Mouse (Mus musculus): ENCODE measurements around the gene Fam71f2. TPM values are rescaled to one million over a fixed set of nuclear protein-coding genes. Genes with fewer than 3 reads are reported as not detected.

Fam71f2 gene
- polyA plus RNA-seq (2014; fragmentation: Nextera tagmentation; extraction: Ambion mirVana), result 0.47 and 0.58 TPM in 2 replicates

GRCm38 (mm10) chr6:29279293-29279692 lies at the start of gene Fam71f2:
Fam71f2 (plus strand) TSS chr6:29279593.
- no peaks in the 10 kb centered on the region for H3K27me3 ChIP-seq (replicated peaks; ENCODE audit: control insufficient read depth, insufficient read depth, low read length)
- no peak within 1 kb of the TSS for H3K4me2 ChIP-seq
- no peaks in the 10 kb centered on the region for H3K9me3 ChIP-seq (ENCODE audit: control insufficient read depth, low read length)
- H3K4me3 ChIP-seq (ENCODE audit: low read depth, low read length), result no peak within 1 kb of the TSS
- H3K4me1 ChIP-seq (replicated peaks; ENCODE audit: control insufficient read depth, insufficient read depth, low read length), result peaks cover 4% of the 10 kb centered on the region; the same call in 1 of the 2 replicates
- peak within 1 kb of the TSS; percentile 38; the same call in 1 of the 2 replicates for H3K27ac ChIP-seq (ENCODE audit: low read depth, low read length)
- H3K36me3 ChIP-seq (ENCODE audit: control insufficient read depth, insufficient read depth, low read length), result 0 out of 2 replicates have a peak, but pooled peaks cover 6% of the 10 kb centered on the region
- ATAC-seq (replicated peaks; ENCODE audit: low FRiP score) (no peak), DNase-seq (ENCODE audit: low spot score) (no peak)
- peak within 1 kb of the TSS; percentile 25; the same call in 1 of the 2 replicates for H3K9ac ChIP-seq (ENCODE audit: low read depth, low read length)
- WGBS, result 85% methylated on average over 8 of the region's 8 CpGs

- no peaks in the 10 kb centered on the region for H3K9me3 ChIP-seq (ENCODE audit: control insufficient read depth, low read length)
- no peaks in the 10 kb centered on the region for H3K36me3 ChIP-seq (ENCODE audit: control insufficient read depth, insufficient read depth, low read length)
- H3K27me3 ChIP-seq (replicated peaks; ENCODE audit: control insufficient read depth, insufficient read depth, low read length), result no peaks in the 10 kb centered on the region
- no peak overlapping the region for H3K9ac ChIP-seq (ENCODE audit: low read depth, low read length)
- 0 out of 2 replicates have a peak, but pooled peaks cover 6% of the 10 kb centered on the region for H3K4me1 ChIP-seq (replicated peaks; ENCODE audit: control insufficient read depth, insufficient read depth, low read length)
- no peak overlapping the region for H3K4me2 ChIP-seq
- 71% methylated on average over 6 of the region's 6 CpGs for WGBS
- H3K4me3 ChIP-seq (ENCODE audit: low read depth, low read length), result no peak overlapping the region
- H3K27ac ChIP-seq (ENCODE audit: low read depth, low read length), result no peak overlapping the region
- no peak for DNase-seq (ENCODE audit: low spot score)
- no peak for ATAC-seq (replicated peaks; ENCODE audit: low FRiP score)
These were observed 49.0 kb upstream of the Fam71f2 start for GRCm38 (mm10) chr6:29230386-29230785.

- H3K9ac ChIP-seq (ENCODE audit: low read depth, low read length), result no peak overlapping the region
- no peak overlapping the region for H3K27ac ChIP-seq (ENCODE audit: low read depth, low read length)
- ATAC-seq (replicated peaks; ENCODE audit: low FRiP score), result no peak
- no peaks in the 10 kb centered on the region for H3K27me3 ChIP-seq (replicated peaks; ENCODE audit: control insufficient read depth, insufficient read depth, low read length)
- H3K4me2 ChIP-seq, result no peak overlapping the region
- 0 out of 2 replicates have a peak, but pooled peaks cover 6% of the 10 kb centered on the region for H3K4me1 ChIP-seq (replicated peaks; ENCODE audit: control insufficient read depth, insufficient read depth, low read length)
- H3K36me3 ChIP-seq (ENCODE audit: control insufficient read depth, insufficient read depth, low read length), result no peaks in the 10 kb centered on the region
- H3K4me3 ChIP-seq (ENCODE audit: low read depth, low read length), result no peak overlapping the region
- no peaks in the 10 kb centered on the region for H3K9me3 ChIP-seq (ENCODE audit: control insufficient read depth, low read length)
- WGBS, result 70% methylated on average over 3 of the region's 3 CpGs
- DNase-seq (ENCODE audit: low spot score), result no peak
These were observed 47.6 kb upstream of the Fam71f2 start for GRCm38 (mm10) chr6:29231799-29232198.

- Histone ChIP-seq H3K27me3 (replicated peaks; ENCODE audit: control insufficient read depth, insufficient read depth, low read length) (no peaks in the 10 kb centered on the region), H3K27ac (ENCODE audit: low read depth, low read length) (no peak overlapping the region), H3K36me3 (ENCODE audit: control insufficient read depth, insufficient read depth, low read length) (no peaks in the 10 kb centered on the region), H3K9ac (ENCODE audit: low read depth, low read length) (no peak overlapping the region), H3K4me2 (no peak overlapping the region), H3K4me1 (replicated peaks; ENCODE audit: control insufficient read depth, insufficient read depth, low read length) (0 out of 2 replicates have a peak, but pooled peaks cover 6% of the 10 kb centered on the region), H3K9me3 (ENCODE audit: control insufficient read depth, low read length) (no peaks in the 10 kb centered on the region), H3K4me3 (ENCODE audit: low read depth, low read length) (no peak overlapping the region)
- no peak for ATAC-seq (replicated peaks; ENCODE audit: low FRiP score)
- DNase-seq (ENCODE audit: low spot score), result no peak
- 55% methylated on average over 6 of the region's 6 CpGs for WGBS
These were observed 47.1 kb upstream of the Fam71f2 start for GRCm38 (mm10) chr6:29232321-29232720.

- ATAC-seq (replicated peaks; ENCODE audit: low FRiP score) (no peak), DNase-seq (ENCODE audit: low spot score) (no peak)
- no peaks in the 10 kb centered on the region for H3K9me3 ChIP-seq (ENCODE audit: control insufficient read depth, low read length)
- H3K4me3 ChIP-seq (ENCODE audit: low read depth, low read length), result no peak overlapping the region
- no peak overlapping the region for H3K27ac ChIP-seq (ENCODE audit: low read depth, low read length)
- WGBS, result 54% methylated on average over 3 of the region's 3 CpGs
- 0 out of 2 replicates have a peak, but pooled peaks cover 6% of the 10 kb centered on the region for H3K4me1 ChIP-seq (replicated peaks; ENCODE audit: control insufficient read depth, insufficient read depth, low read length)
- no peak overlapping the region for H3K4me2 ChIP-seq
- no peaks in the 10 kb centered on the region for H3K36me3 ChIP-seq (ENCODE audit: control insufficient read depth, insufficient read depth, low read length)
- no peaks in the 10 kb centered on the region for H3K27me3 ChIP-seq (replicated peaks; ENCODE audit: control insufficient read depth, insufficient read depth, low read length)
- H3K9ac ChIP-seq (ENCODE audit: low read depth, low read length), result no peak overlapping the region
These were observed 45.7 kb upstream of the Fam71f2 start for GRCm38 (mm10) chr6:29233710-29234109.

GRCm38 (mm10) chr6:29234272-29234671 lies 45.1 kb upstream of the Fam71f2 start:
- no peaks in the 10 kb centered on the region for H3K9me3 ChIP-seq (ENCODE audit: control insufficient read depth, low read length)
- H3K4me2 ChIP-seq, result no peak overlapping the region
- 44% methylated on average over 8 of the region's 8 CpGs for WGBS
- DNase-seq (ENCODE audit: low spot score), result no peak
- H3K27ac ChIP-seq (ENCODE audit: low read depth, low read length), result no peak overlapping the region
- H3K27me3 ChIP-seq (replicated peaks; ENCODE audit: control insufficient read depth, insufficient read depth, low read length), result no peaks in the 10 kb centered on the region
- no peaks in the 10 kb centered on the region for H3K36me3 ChIP-seq (ENCODE audit: control insufficient read depth, insufficient read depth, low read length)
- H3K4me3 ChIP-seq (ENCODE audit: low read depth, low read length), result no peak overlapping the region
- 0 out of 2 replicates have a peak, but pooled peaks cover under 1% of the 10 kb centered on the region for H3K4me1 ChIP-seq (replicated peaks; ENCODE audit: control insufficient read depth, insufficient read depth, low read length)
- H3K9ac ChIP-seq (ENCODE audit: low read depth, low read length), result no peak overlapping the region
- 0 out of 2 replicates have a peak, but pooled peaks have one; percentile 31 for ATAC-seq (replicated peaks; ENCODE audit: low FRiP score)

- WGBS, result 27% methylated on average over 2 of the region's 2 CpGs
- no peaks in the 10 kb centered on the region for H3K27me3 ChIP-seq (replicated peaks; ENCODE audit: control insufficient read depth, insufficient read depth, low read length)
- no peak for DNase-seq (ENCODE audit: low spot score)
These were observed 38.6 kb upstream of the Fam71f2 start for GRCm38 (mm10) chr6:29240806-29241205.

GRCm38 (mm10) chr6:29241697-29242096 lies 37.7 kb upstream of the Fam71f2 start:
- H3K9ac ChIP-seq (ENCODE audit: low read depth, low read length), result no peak overlapping the region
- WGBS, result 37% methylated on average over 2 of the region's 2 CpGs
- H3K27ac ChIP-seq (ENCODE audit: low read depth, low read length), result no peak overlapping the region
- H3K4me3 ChIP-seq (ENCODE audit: low read depth, low read length), result no peak overlapping the region
- H3K9me3 ChIP-seq (ENCODE audit: control insufficient read depth, low read length), result no peaks in the 10 kb centered on the region
- H3K36me3 ChIP-seq (ENCODE audit: control insufficient read depth, insufficient read depth, low read length), result no peaks in the 10 kb centered on the region
- H3K4me2 ChIP-seq, result no peak overlapping the region
- H3K4me1 ChIP-seq (replicated peaks; ENCODE audit: control insufficient read depth, insufficient read depth, low read length), result peaks cover 9% of the 10 kb centered on the region
- DNase-seq (ENCODE audit: low spot score) (no peak), ATAC-seq (replicated peaks; ENCODE audit: low FRiP score) (no peak)
- H3K27me3 ChIP-seq (replicated peaks; ENCODE audit: control insufficient read depth, insufficient read depth, low read length), result no peaks in the 10 kb centered on the region

More at GRCm38 (mm10) chr6:29240806-29241205, 38.6 kb upstream of the Fam71f2 start:
- no peak overlapping the region for H3K4me2 ChIP-seq
- ATAC-seq (replicated peaks; ENCODE audit: low FRiP score), result no peak; the same call in 1 of the 2 replicates
- no peak overlapping the region for H3K9ac ChIP-seq (ENCODE audit: low read depth, low read length)
- no peak overlapping the region for H3K27ac ChIP-seq (ENCODE audit: low read depth, low read length)
- no peak overlapping the region for H3K4me3 ChIP-seq (ENCODE audit: low read depth, low read length)
- no peaks in the 10 kb centered on the region for H3K36me3 ChIP-seq (ENCODE audit: control insufficient read depth, insufficient read depth, low read length)
- no peaks in the 10 kb centered on the region for H3K9me3 ChIP-seq (ENCODE audit: control insufficient read depth, low read length)
- H3K4me1 ChIP-seq (replicated peaks; ENCODE audit: control insufficient read depth, insufficient read depth, low read length), result peaks cover 6% of the 10 kb centered on the region

- H3K4me1 ChIP-seq (replicated peaks; ENCODE audit: control insufficient read depth, insufficient read depth, low read length), result peaks cover 9% of the 10 kb centered on the region
- no peak overlapping the region for H3K4me2 ChIP-seq
- H3K36me3 ChIP-seq (ENCODE audit: control insufficient read depth, insufficient read depth, low read length), result no peaks in the 10 kb centered on the region
- no peak for DNase-seq (ENCODE audit: low spot score)
- no peak for ATAC-seq (replicated peaks; ENCODE audit: low FRiP score)
- no peaks in the 10 kb centered on the region for H3K9me3 ChIP-seq (ENCODE audit: control insufficient read depth, low read length)
- no peak overlapping the region for H3K9ac ChIP-seq (ENCODE audit: low read depth, low read length)
- no peak overlapping the region for H3K4me3 ChIP-seq (ENCODE audit: low read depth, low read length)
- 53% methylated on average over 1 of the region's 1 CpGs for WGBS
- H3K27me3 ChIP-seq (replicated peaks; ENCODE audit: control insufficient read depth, insufficient read depth, low read length), result no peaks in the 10 kb centered on the region
- no peak overlapping the region for H3K27ac ChIP-seq (ENCODE audit: low read depth, low read length)
These were observed 37.1 kb upstream of the Fam71f2 start for GRCm38 (mm10) chr6:29242265-29242664.

All from liver, embryonic 11.5 days (tissue).